Mouse (Mus musculus) liver, adult 2 months (tissue): Measurements from ENCODE around the gene Ndufb4.

Experiments used
- CTCF ChIP-seq: fragments of 200-500 bp; IDR thresholded peaks from 2 replicates; pipeline ENCODE4 v1.5.1; 2011; ENCODE audit warnings: low read depth, low read length, control low read depth
- POLR2A ChIP-seq: fragments of 200-500 bp; IDR thresholded peaks from 2 replicates; pipeline ENCODE4 v1.6.1; 2011; ENCODE audit warnings: low read length, control low read depth; ENCODE audit not compliant: insufficient read depth; ENCODE audit errors: extremely low read depth

DNA sequence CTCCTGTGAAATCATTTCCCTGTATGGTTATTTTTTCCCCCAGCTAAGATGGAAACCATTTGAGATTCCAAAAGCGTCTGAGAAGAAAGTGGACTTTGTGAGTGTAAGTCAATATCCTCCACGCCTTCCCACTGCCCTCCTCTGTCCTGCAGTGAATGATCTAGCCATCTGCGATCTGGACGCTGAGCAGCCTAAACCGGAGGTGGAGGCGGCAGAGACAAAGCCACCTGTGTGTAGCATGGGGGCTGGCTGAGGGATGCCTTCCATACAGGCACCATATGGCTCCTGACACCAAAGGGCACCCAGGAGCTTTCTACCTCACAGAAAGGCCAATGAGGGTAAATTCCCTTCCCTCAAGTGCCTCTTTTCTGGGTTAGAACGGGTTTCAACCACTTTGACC is 43.2 kb downstream of the Ndufb4 start:
- no peak for TF ChIP-seq POLR2A
- TF ChIP-seq CTCF = no peak
